ENCODE assay signal across 22 mouse cellular contexts in the genomic region with DNA sequence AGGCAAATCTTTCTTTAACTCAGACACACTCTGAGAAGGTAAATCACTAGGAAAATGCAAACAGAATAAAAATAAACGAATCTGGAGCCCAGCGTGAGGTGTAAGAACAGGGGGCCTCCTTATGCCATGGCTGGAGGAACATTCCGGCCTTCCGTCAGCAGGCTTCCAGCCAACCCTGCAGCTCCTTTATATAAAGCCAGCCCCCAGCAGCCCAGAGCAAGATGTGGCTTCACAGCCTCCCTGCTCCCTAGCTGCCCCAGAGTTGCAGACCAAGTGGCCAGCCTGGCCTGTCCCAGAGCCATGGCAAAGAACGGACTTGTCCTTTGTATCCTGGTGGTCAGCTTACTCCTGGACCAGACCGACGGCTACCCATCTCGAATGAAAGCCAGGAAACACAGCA. TPM values are rescaled to one million over a fixed set of nuclear protein-coding genes. Genes with fewer than 3 reads are reported as not detected.
A peak's percentile ranks its signal among the peaks of the same experiment; 100 is the strongest.
DNase-seq lines count a peak whose midpoint lies in the region; ATAC-seq and TF ChIP-seq lines count a peak whose summit lies in the region.
"Had no signal": no experiment of that assay in that cellular context is flagged by ENCODE, and none has a peak within 500 bp of the region (broad histone marks: within the 10 kb centered on the region; RNA-seq: fewer than 3 reads in every experiment).

Gene Clec3a (plus strand): TSS at position 301 of the 400 bp plus-strand sequence.

- no peak within 1 kb of the TSS for H3K4me2 ChIP-seq in lung, embryonic 14.5 days
- H3K4me2 ChIP-seq: embryonic facial prominence, embryonic 12.5 days; forebrain, embryonic 13.5 days; forebrain, embryonic 15.5 days had no signal

- H3K27ac ChIP-seq in lung, embryonic 14.5 days (ENCODE audit: low read depth), result no peak within 1 kb of the TSS
- no peak within 1 kb of the TSS for H3K27ac ChIP-seq in bone marrow, adult 2 months (ENCODE audit: control insufficient read depth, insufficient read depth, low read depth, low read length, poor library complexity)
- H3K27ac ChIP-seq: embryonic facial prominence, embryonic 10.5 days; embryonic facial prominence, embryonic 12.5 days; forebrain, embryonic 13.5 days; forebrain, embryonic 15.5 days had no signal

- no peaks in the 10 kb centered on the region for H3K4me1 ChIP-seq in lung, embryonic 14.5 days (ENCODE audit: insufficient read depth)
- no peaks in the 10 kb centered on the region; the same call in 1 of the 2 replicates for H3K4me1 ChIP-seq in lung, adult 2 months (ENCODE audit: control insufficient read depth, insufficient read depth, low read length)
- no peaks in the 10 kb centered on the region; the same call in 1 of the 2 replicates for H3K4me1 ChIP-seq in bone marrow, adult 2 months (ENCODE audit: control insufficient read depth, insufficient read depth, low read length)
- H3K4me1 ChIP-seq: embryonic facial prominence, embryonic 10.5 days; embryonic facial prominence, embryonic 12.5 days; forebrain, embryonic 13.5 days; forebrain, embryonic 15.5 days had no signal

- no peak within 1 kb of the TSS for H3K9ac ChIP-seq in lung, embryonic 14.5 days
- H3K9ac ChIP-seq: embryonic facial prominence, embryonic 12.5 days; forebrain, embryonic 13.5 days; forebrain, embryonic 15.5 days; forebrain, postnatal 0 days had no signal

- no peak for TF ChIP-seq CTCF in lung, embryonic 14.5 days (IDR thresholded peaks at IDR 0.05; ENCODE audit: low read depth)
- TF ChIP-seq CTCF in lung, adult 2 months (IDR thresholded peaks at IDR 0.05; ENCODE audit: insufficient read depth, low read length), result no peak
- TF ChIP-seq CTCF in bone marrow, adult 2 months (IDR thresholded peaks at IDR 0.05; ENCODE audit: control insufficient read depth, insufficient read depth, low read length), result no peak

- no peak for ATAC-seq in lung, embryonic 14.5 days (ENCODE audit: insufficient read depth)
- ATAC-seq: CD4-positive, CD25-positive, alpha-beta regulatory T cell, adult 4 months; forebrain, embryonic 13.5 days; forebrain, embryonic 15.5 days; forebrain, postnatal 0 days had no signal

- DNase-seq in cerebellum, postnatal 10 days, result peak; percentile 20 to 35
- no peak for DNase-seq in cerebellum, adult 11 months
- peak; percentile 15 for DNase-seq in lung, embryonic 14.5 days
- no peak for DNase-seq in lung, adult 2 months
- DNase-seq: adrenal gland, adult 2 months; adrenal gland, postnatal 10 days; adrenal gland, postnatal 25 days; B cell, adult 2 months; cerebellum, adult 18-20 months; cerebellum, adult 8-10 months; cerebellum, adult 9-11 months; cerebellum, postnatal 25 days; forebrain, postnatal 0 days had no signal

- H3K27me3 ChIP-seq in lung, embryonic 14.5 days (ENCODE audit: insufficient read depth, low read length), result no peaks in the 10 kb centered on the region
- H3K27me3 ChIP-seq: embryonic facial prominence, embryonic 12.5 days; forebrain, embryonic 13.5 days; forebrain, embryonic 15.5 days had no signal

- no peak for TF ChIP-seq POLR2A in lung, adult 2 months (IDR thresholded peaks at IDR 0.05; ENCODE audit: borderline replicate concordance, extremely low read depth, low read depth, low read length)
- no peak for TF ChIP-seq POLR2A in bone marrow, adult 2 months (IDR thresholded peaks at IDR 0.05; ENCODE audit: borderline replicate concordance, control insufficient read depth, low read depth, low read length)

- H3K9me3 ChIP-seq in lung, embryonic 14.5 days (ENCODE audit: low read depth, low read length), result no peaks in the 10 kb centered on the region
- H3K9me3 ChIP-seq: embryonic facial prominence, embryonic 10.5 days; embryonic facial prominence, embryonic 12.5 days; forebrain, embryonic 13.5 days; forebrain, embryonic 15.5 days had no signal

- H3K4me3 ChIP-seq in lung, embryonic 14.5 days (ENCODE audit: low read depth, low read length), result no peak within 1 kb of the TSS
- no peak within 1 kb of the TSS for H3K4me3 ChIP-seq in lung, adult 2 months (replicated peaks; ENCODE audit: extremely low read depth, low read depth, low read length)
- H3K4me3 ChIP-seq in bone marrow, adult 2 months (replicated peaks; ENCODE audit: control insufficient read depth, low read depth, low read length), result peak within 1 kb of the TSS; percentile 20
- H3K4me3 ChIP-seq: embryonic facial prominence, embryonic 10.5 days; embryonic facial prominence, embryonic 12.5 days; forebrain, embryonic 13.5 days; forebrain, embryonic 15.5 days had no signal

- WGBS in lung, embryonic 14.5 days, result 58% methylated on average over 8 of the region's 8 CpGs
- WGBS in lung, adult 2 months, result 69% methylated on average over 8 of the region's 8 CpGs
- WGBS in bone marrow, adult 2 months, result 81% methylated on average over 8 of the region's 8 CpGs

- H3K36me3 ChIP-seq in lung, embryonic 14.5 days (ENCODE audit: insufficient read depth), result no peaks in the 10 kb centered on the region
- H3K36me3 ChIP-seq: embryonic facial prominence, embryonic 10.5 days; embryonic facial prominence, embryonic 12.5 days; forebrain, embryonic 15.5 days; G1E had no signal

RNA-seq across cellular contexts. Expression of gene Clec3a, which starts in this region (rescaled TPM):
- not detected in 2 replicates for polyA plus RNA-seq in lung, embryonic 14.5 days (2014; fragmentation: Nextera tagmentation; extraction: Ambion mirVana)
- not detected in 2 replicates for polyA plus RNA-seq in lung, adult 2 months (2012; rRNA removed)
- not detected in 2 replicates for polyA plus RNA-seq in bone marrow, adult 2 months (2011; ENCODE audit: insufficient read depth, insufficient read length, low replicate concordance, missing spikeins)
- polyA plus RNA-seq: adrenal gland, adult 2 months; CD4-positive, CD25-positive, alpha-beta regulatory T cell, adult 4 months; cortical plate, adult 2 months; embryonic facial prominence, embryonic 10.5 days; forebrain, embryonic 11.5 days; forebrain, embryonic 13.5 days; forebrain, embryonic 15.5 days; forebrain, postnatal 0 days; G1E had no signal

Comparison
In these comparisons a context has a peak if more than half of its experiments do, and no peak if none do; other contexts are left out.
1. DNase-seq: peak in cerebellum, postnatal 10 days (2 of 2); none in cerebellum, adult 11 months (single experiment) and lung, adult 2 months (single experiment).
2. Peak in DNase-seq in lung, embryonic 14.5 days; RNA of the gene not detected or under 1 TPM.